Mouse (Mus musculus): ENCODE measurements around the gene Spata16.

Spata16 gene

DNA sequence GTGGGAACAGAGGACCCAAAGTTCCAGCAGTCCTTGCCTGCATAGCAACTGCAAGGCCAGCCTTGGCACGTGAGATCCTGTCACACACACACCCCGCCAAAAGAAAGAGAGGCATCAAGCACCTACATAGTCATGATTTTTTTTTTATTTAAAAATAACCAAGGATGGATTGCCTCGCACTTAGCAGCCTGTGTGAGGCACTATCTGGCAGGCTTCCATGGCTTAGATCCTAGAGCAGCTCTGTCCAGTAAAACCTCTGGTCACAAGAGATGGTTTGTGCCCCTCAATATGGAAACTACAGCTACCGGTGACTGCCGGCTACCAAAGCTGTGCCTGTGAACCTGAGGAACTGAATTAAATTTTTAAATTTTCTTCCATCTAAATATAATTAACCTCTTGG is 195.5 kb downstream of the Spata16 start:
- no peak for DNase-seq

DNA sequence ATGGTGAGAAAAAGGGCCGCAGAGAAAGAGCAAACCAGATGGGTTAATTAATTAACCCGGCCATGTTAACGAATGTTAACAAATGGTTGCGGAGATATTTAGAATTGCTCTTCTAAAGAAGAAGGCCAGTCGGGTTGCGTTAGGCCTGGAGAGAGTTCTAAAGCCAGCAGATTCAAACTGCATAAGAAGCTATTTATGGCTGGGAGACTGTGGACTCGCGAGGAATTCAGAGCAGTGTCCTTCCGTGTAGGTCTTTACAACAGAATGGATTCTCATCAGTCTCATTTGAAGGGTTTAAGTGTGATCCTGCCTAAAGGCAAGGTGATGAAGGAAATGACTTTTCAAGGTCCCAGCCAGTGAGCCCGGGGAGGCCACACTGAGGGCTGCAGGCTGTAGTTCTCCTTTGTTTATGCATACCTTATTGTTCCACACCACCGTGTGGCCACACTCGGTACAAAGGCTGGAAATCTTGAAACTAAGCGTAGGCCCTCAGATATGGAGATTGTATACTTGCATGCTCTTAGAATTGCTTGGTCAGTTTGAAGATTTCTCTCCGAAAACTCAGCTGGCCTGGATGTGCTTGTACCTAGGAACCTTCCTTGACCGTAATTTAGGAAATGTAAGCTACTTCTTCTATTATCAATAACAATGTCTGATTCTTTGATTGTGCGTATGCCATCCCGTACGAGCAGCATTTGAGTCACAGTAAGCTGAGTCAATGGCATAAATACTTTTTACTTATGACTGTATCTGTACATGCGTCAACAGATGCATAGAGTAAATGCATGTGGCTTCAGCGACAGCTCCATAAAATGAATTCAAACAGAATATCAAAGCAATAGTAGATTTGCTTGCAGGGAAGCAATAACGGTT is 197.0 kb downstream of the Spata16 start:
- peak; percentile 78 for DNase-seq

DNA sequence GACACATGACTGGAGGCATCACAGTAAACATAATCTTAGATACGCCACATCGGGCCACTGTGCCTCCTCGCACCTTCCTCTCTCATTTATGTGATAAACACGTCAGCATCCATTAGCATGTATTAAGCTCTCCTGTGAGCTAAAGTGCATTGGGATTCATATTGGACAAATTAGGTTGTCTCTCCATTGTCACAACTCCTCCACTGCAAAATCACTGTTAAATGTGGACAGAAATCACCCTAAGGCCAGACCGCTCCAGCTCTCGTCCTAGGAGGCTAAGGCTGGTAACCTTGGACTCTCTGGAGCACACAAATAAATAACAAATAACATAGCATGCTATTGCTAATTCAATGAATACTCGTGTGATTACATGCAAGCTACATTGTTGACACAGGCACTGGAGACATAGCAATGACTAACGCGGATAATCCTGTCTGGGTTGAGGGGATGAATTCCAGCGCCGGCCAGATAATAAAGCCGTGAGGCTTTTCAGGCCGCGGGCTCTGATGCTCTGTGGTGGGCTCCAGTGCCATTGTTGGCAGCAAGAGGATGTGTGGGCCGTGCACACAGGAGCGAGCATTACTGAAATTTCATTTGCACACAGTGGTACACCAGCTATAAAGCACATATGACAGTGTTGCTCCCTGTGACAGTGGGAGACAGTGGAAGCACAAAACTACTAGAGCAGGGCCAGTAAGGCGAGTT is 197.8 kb downstream of the Spata16 start:
- peak; percentile 30 for DNase-seq

DNA sequence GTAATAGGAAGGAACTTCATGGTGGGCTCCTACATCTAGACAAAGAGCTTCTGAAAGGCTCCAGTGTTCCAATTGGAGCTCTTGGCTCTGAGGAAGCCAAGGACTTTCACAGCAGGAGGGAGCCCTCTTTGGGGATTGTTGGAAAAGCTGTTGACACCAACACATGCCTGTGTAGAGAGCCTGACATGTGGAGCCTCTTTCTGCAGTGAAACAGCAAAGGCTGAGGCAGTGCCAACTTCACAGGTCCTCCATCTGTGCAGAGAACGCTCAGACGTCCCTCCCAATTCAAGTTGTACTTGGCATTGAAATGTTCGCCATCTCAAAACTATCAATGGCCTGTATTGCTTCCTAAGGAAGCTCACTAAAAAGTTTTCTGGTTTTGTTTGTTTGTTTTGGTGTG is 207.6 kb downstream of the Spata16 start:
- DNase-seq: no peak

DNA sequence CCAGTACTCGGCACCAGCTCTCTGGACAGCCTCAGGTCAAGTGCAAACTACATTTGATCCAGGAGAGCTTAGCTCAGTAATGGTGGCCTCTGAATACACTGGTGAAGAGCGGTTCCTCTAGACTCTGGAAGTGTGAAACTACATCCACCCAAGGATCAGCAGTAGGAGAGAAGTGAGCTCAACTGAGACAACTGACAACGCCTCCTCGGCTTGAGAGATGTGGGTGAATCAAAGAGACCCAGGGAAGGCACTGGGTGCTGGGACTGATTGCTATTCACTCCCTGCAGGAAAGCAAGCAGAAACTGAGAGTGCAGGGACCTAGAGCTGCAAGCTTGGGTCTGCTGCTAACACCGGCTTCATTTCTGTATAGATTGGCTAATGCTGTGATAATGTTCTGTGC is 210.5 kb downstream of the Spata16 start:
- DNase-seq: no peak

DNA sequence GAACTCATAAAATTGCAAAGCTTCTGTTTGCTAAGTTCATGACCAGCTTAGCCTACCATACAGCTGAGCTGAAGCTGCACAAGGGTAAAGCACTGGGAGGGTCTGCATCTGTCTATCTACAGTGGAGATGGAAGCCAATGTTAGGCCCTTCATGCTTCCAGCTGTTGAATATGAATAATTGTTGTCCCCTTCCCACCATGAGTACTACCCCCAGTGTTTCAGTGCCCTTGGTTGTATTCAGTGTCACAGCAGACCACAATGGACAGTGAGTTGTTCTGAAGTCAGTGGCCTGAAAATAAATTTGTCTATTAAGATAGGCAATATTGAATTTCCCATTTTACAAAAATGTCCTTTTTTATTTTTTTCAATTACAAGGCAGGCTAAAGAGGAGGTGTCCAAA is 212.8 kb downstream of the Spata16 start:
- DNase-seq: no peak

DNA sequence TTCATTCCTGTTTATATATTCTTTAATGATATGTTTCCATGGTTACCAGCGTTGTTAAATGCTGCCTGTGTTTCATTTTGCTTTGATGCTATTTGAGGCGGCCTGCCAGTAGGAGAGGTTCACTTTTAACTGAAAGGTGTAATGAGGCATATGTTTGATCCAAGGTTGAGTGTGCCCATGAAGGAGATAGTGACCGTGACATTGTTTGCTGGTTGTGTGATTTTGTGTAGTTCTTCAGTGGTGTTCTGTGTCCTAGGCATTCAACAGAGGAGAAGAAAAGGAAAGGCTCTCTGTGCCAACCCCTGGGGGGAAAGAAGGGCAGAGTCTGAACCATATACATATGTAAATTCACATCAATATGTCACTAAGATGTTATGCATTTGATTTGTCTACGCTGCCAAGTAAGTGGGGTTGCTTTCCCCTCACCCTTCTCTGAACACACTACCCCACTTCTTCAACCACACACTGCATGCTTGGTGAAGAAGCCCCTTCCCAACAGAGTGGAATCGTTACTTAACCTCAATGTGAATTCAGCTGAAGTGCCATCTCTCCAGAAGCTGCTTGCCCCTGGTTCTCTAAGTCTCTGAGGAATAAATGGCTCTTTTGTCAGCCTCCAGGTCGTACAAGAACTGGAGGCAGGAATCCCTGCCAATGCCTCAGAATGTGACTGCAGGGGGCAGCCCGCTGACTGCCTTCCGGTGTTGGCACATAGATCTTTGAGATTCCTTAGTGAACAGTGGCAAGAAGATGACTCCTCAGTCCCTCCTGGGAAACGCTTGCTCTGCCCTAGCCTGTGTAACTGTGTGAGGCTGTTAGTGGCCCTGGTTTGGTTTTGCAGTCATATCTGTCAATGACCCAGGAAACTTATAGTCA is 213.5 kb downstream of the Spata16 start:
- no peak for DNase-seq

DNA sequence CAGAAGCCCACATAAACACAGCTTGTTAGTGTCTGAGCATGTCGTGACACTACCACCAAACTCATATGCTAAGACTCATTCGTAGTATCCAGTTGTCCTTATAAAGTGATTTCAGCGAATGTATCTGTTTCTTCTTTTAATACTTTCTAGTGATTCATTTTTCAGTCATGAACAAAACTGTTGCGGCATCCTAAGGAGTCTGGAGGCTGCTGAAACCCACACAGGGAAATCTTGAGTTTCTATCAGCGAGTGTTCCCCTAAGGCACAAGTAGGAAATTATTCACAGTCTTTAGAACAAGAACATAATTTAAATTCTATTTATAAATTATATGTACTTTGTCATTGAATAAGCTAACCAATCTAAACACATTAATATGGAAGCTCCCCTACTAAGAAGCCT is 216.1 kb downstream of the Spata16 start:
- DNase-seq: no peak

DNA sequence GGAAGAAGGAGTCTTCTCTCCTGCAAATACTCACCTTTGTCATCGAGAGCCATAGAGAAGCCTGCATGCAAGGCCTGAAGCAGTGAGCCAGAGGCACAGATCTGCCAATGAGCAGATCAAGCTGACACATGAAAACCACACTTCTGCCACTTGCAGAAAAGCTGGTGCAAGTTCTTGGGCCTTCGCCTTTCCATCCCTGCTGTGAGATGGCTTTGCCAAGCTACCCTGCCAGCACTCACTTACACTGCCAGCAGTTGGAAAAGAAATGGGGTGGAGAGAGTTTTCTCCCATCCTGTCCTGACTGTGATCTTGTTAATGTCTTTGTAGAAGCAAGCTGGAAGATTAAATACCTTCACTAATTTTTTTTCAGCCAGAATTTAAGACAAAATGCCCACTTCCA is 237.3 kb downstream of the Spata16 start:
- no peak for DNase-seq

DNA sequence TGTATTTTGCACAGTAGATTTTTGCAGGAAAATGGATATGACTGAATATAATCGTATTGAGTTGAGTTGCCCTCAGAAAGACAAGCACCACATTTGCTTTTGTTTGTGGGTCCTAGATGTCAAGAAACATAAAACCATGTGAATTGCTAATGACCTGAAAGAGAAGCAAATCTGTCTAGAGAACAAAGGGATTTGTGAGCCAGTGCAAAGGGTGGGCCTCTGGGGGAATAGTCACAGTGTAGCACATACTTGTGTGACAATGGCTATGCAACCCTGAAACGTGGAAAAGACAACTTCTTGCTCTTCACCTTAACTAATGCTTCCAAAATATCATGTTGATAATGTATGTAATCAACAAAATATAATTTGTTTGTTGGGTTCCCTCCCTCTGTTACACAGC is 239.9 kb downstream of the Spata16 start:
- peak; percentile 24 for DNase-seq

DNA sequence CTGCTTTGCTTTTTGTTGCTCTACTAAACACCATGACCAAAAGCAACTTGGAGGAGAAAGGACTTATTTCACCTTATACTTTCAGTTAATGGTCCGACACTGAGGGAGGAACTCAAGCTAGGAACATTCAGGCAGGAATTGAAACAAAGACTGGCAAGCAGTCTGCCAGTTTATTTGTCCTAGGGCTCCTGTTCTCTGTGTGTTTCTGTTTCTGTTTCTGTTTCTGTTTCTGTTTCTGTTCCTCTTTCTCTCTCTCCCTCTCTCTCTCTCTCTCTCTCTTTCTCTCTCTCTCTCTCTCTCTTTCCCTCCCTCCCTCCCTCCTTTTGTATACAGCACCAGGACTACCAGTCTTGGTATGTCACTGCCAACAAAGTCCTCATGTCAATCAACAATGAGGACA is 279.2 kb downstream of the Spata16 start:
- no peak for DNase-seq

DNA sequence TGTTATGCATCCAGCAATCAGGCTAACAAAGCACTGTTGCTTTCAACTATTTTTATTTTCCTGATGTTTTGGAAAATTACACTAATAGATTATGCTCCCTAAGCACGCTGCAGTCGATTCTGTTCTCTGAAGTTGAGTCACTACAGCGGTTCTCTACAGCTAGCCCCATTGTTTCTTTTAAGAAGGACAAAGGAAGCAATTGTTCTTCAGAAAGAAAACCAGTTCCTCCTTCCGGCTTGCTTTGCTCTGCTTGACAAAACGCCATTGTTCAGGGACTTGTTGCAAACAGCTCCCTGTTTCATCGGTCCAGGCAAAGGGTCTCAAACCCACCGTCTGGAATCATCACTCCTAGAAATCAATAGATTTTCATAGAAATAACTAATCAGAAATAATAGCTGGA is 283.6 kb downstream of the Spata16 start:
- peak; percentile 84 for DNase-seq

DNA sequence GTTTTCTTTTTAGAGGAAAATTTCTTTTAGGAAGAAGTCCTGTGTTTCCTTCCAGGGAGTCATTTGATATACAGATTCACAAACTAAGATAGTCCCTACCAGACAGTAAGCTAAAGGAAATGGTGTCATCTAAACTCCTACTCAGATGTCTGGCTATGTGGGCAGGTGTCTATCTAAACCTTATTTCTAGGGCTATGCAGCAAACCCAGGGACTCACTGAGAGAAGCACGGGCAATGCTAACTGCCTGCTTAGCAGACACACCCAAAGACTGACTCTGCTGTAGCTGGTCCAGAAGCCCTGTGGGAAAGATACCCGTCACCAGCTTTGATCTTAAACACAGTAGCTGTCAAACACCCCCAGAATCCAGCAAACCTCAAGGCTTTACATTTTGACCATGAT is 284.2 kb downstream of the Spata16 start:
- DNase-seq: no peak

DNA sequence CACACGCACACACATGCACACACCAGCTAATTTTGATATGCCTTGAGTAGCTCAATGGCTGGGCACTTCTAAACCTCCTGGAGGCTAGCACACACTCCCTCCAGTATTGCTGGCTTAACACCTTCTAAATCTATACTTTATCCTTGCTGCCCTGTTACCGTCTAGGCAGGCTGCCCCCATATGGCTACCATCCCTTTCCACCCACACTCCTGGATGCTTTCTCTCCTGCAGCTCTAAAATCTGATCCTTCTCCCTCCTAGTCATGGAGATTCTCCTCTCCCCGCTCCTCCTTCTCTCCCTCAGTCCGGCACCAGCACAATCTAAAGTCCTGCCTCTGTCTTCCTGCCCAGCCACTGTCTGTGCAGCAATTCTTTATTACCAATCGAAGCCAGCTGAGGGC is 286.0 kb downstream of the Spata16 start:
- DNase-seq: no peak

DNA sequence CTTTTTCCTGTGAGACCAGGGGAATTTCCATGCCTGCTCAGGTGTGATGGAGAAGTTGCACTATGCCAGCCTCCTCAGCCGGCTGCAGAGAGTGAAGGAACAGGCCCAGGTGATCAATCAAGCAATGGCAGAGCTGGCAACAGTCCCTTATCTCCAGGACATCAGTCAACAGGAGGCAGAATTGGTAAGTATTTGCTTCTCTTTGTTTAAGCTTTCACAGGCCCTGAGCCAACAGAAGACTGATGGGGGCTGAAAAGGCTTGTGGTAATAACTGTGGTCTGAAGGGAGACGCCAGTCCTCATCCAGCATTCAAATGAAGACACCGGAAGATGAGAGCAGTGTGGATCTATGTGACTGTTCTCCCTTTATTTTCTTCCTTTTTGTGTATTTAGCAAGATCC is 286.8 kb downstream of the Spata16 start:
- DNase-seq: no peak

DNA sequence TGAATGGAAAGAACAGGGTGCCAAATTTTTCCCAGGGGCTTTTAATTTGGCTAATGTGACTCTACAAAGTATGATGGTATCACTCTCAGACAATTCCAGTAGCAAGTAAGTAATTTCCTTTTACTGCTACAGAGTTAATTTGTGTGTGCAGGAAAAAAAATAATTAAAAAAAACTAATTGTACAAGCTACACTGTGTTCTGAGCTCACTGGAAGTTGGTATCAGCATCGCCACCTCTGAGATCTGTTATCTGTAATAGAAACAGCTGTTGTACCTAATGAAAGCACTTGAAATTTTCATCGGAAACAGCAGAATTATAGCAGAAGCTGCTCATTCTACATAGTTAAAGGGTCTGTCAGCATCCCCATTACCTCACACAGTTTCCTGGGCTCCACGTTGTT is 295.7 kb downstream of the Spata16 start:
- no peak for DNase-seq

DNA sequence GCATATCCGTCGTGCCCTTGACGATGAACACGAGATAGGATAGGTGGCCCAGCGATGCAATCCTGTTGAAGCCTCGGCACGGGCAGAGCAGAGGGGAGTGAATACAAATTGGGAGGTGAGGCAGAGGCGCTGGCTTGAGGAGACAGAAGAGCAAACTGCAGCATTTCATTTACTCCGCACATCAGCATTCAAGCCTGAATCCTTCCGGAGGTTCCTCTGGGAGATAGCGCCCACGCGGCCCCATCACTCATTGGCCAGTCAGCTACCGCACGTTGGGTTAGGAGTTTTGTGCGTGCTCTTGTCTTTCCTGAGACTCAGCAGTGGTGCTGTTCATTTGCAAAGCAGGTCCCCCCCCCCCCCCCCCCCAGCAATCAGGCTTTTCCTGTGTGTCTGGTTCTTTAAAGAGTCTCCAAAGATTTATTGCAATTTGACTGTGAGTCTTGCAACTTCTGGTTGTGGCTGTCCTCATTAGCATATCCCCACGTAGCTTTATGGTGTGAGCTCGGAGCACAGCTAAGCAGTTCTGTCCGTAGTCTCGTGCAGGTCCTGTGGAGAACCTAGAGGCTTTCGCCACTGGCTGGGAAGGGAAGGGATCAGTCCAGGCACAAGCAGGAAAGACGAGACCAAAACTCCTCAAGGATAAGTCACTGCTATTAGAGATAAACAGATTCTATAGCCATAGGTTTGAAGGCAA is 299.6 kb downstream of the Spata16 start:
- no peak for DNase-seq

DNA sequence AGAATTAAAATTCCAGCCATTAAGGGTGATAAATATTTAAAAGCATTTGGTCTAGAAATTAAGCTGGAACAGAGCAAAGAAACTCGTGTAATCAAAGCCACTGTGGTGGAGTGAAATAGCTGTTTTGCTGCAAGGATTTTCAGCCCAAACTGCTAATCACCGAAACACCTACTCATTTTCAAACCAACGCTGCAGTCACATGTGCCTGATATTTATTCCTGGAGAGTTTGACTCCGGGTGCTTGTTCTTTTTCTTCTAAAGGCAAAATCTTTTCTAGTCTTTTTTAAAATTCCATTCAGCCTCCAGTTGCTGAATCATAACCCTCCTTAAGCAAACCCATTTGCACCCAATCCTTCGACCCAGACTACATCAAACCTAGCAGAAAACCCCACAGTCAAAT is 329.4 kb downstream of the Spata16 start:
- no peak for DNase-seq

DNA sequence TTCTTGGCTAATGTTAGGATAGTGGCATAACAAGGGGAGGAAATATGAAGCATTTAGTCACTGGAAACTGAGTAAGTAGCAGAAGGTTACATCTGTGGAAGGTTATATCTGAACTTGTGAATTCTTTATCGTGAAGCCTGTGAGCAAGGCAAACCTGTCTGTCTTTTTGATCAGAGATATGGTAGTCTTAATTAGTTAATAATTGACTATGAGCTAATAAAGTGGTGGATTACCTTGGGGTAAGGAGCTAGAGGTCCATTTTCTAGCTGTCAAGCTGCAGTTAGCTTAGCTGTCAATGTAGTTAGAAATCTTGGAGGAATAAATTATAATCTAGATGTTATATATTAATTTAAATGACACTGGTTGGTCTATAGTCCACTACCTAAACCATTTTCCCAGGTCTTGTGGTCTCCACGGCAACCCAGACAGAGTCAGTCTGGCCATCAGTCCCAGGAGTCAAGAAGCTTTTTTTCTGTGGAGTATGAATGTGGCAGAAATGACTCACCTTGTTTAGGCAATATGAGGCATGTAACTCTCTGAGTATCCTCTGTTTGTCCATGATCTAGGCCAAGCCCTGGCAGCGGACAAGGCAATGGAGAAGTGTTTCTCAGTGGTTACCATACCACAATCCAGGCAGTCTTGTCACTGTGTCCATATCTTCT is 331.6 kb downstream of the Spata16 start:
- DNase-seq: no peak

DNA sequence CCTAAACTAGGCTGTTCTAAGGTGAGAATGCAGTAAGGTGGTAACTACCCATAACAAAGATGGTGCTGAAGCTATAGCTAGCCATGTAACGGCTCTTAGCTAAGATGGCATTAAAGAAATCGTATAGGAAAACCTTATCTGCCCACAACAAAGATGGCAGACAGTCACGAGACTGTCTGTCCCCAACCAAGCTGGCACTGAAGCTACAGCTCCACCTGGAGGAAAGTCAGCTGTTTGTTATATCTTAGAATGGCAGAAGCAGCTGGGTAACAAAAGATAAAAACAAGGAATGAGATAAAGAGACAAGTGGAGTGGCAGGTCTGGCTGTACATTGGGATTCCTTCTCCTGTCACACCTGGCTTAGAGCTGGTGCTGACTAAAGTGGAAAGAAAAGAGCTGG is 333.1 kb downstream of the Spata16 start:
- DNase-seq: no peak

DNA sequence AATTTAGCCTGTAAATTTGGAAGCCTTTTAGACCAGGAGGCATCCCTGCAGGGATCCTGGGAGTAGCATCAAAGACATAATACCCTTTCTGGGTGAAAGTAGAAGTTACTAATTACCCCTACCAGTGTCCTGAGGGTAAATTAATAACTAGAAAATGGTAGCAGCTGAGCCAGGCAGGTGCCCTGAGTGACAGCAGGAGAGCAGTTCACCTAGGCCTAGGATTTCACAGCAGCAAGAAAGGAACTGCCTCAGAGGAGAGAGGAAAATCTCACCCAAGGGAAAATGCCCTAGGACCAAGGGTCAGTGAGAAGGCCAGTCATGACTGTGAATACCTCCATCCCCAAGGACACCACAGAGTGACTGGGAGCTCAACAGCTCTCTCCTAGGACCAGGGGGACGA is 333.9 kb downstream of the Spata16 start:
- no peak for DNase-seq

DNA sequence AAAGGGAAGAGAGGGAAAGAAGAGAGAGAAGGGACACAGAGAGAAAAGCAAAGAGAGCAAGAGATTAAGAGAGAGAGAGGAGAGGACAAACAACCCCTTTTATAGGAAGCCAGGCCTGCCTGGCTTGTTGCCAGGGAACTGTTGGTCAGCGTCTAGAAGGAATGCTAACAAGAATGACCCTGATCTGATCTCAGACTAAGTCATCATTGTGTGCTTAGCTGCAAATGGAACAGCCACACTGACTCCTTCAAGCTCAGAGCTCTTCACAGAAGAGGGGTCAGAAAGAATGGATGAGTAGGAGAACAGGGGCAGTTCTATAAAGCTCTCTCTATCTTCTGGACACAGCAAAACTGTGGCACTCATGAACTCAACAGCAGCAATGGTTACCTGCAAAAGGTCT is 334.7 kb downstream of the Spata16 start:
- peak; percentile 38 for DNase-seq
